Mouse (Mus musculus): ENCODE results near the gene Olfr287. TPM values are rescaled to one million over a fixed set of nuclear protein-coding genes. Genes with fewer than 3 reads are reported as not detected.

The Olfr287 gene
- polyA plus RNA-seq (2015; fragmentation: Nextera tagmentation; extraction: Ambion mirVana), result not detected in 2 replicates

GRCm38 (mm10) chr15:98220877-98221276 lies at the start of gene Olfr287, which contains the start of gene Gm44579:
TSS of gene Olfr287 (minus strand) at chr15:98221056.
TSS of gene Gm44579 (minus strand) at chr15:98220977.

GRCm38 (mm10) chr15:98257193-98257592 lies 36.3 kb upstream of the Olfr287 start, which contains the start of gene H1fnt:
TSS of gene H1fnt (minus strand) at chr15:98257293.

GRCm38 (mm10) chr15:98234350-98234749 lies 13.5 kb upstream of the Olfr287 start, which contains the start of gene Olfr286:
TSS of gene Olfr286 (minus strand) at chr15:98234450.

GRCm38 (mm10) chr15:98195442-98195841 lies 25.4 kb downstream of the Olfr287 start, which contains the start of gene Olfr288:
TSS of gene Olfr288 (minus strand) at chr15:98195542.

GRCm38 (mm10) chr15:98166963-98167644 lies 53.8 kb downstream of the Olfr287 start, which contains the start of gene Ccdc184:
TSS of gene Ccdc184 (plus strand) at chr15:98167158.

GRCm38 (mm10) chr15:98165525-98165924 lies 55.3 kb downstream of the Olfr287 start, which contains the start of gene Asb8:
TSS of gene Asb8 (minus strand) at chr15:98165625.

Other genes with a start within 250 kb of the Olfr287 start
- 0.33 and 28.3 TPM in 2 replicates for gene Col2a1, start 216.4 kb downstream of the Olfr287 start, polyA plus RNA-seq (2015; fragmentation: Nextera tagmentation; extraction: Ambion mirVana)
- gene Pfkm, start 128.5 kb downstream of the Olfr287 start, polyA plus RNA-seq (2015; fragmentation: Nextera tagmentation; extraction: Ambion mirVana), result 396 and 442 TPM in 2 replicates
- gene Senp1, start 127.3 kb downstream of the Olfr287 start, polyA plus RNA-seq (2015; fragmentation: Nextera tagmentation; extraction: Ambion mirVana), result 8.0 and 9.2 TPM in 2 replicates
- 189 and 195 TPM in 2 replicates for gene Asb8, start 55.4 kb downstream of the Olfr287 start, polyA plus RNA-seq (2015; fragmentation: Nextera tagmentation; extraction: Ambion mirVana)
- 0.09 and 0.19 TPM in 2 replicates for gene Ccdc184, start 53.9 kb downstream of the Olfr287 start, polyA plus RNA-seq (2015; fragmentation: Nextera tagmentation; extraction: Ambion mirVana)
- gene Olfr288, start 25.5 kb downstream of the Olfr287 start, polyA plus RNA-seq (2015; fragmentation: Nextera tagmentation; extraction: Ambion mirVana), result not detected in 2 replicates
- gene Gm44579, start 79 bp downstream of the Olfr287 start, polyA plus RNA-seq (2015; fragmentation: Nextera tagmentation; extraction: Ambion mirVana), result not detected in 2 replicates
- gene Olfr286, start 13.4 kb upstream of the Olfr287 start, polyA plus RNA-seq (2015; fragmentation: Nextera tagmentation; extraction: Ambion mirVana), result not detected in 2 replicates
- gene H1fnt, start 36.2 kb upstream of the Olfr287 start, polyA plus RNA-seq (2015; fragmentation: Nextera tagmentation; extraction: Ambion mirVana), result not detected in 2 replicates
- 2.9 and 3.2 TPM in 2 replicates for gene Zfp641, start 75.1 kb upstream of the Olfr287 start, polyA plus RNA-seq (2015; fragmentation: Nextera tagmentation; extraction: Ambion mirVana)
- gene Olfr285, start 96.3 kb upstream of the Olfr287 start, polyA plus RNA-seq (2015; fragmentation: Nextera tagmentation; extraction: Ambion mirVana), result not detected in 2 replicates
- gene Olfr284, start 119.9 kb upstream of the Olfr287 start, polyA plus RNA-seq (2015; fragmentation: Nextera tagmentation; extraction: Ambion mirVana), result not detected in 2 replicates
- gene Olfr283, start 159.9 kb upstream of the Olfr287 start, polyA plus RNA-seq (2015; fragmentation: Nextera tagmentation; extraction: Ambion mirVana), result not detected in 2 replicates
- gene Olfr282, start 210.2 kb upstream of the Olfr287 start, polyA plus RNA-seq (2015; fragmentation: Nextera tagmentation; extraction: Ambion mirVana), result not detected in 2 replicates
- gene Olfr281, start 231.5 kb upstream of the Olfr287 start, polyA plus RNA-seq (2015; fragmentation: Nextera tagmentation; extraction: Ambion mirVana), result not detected in 2 replicates
- not detected in 2 replicates for gene OR5BS1P, start 248.8 kb upstream of the Olfr287 start, polyA plus RNA-seq (2015; fragmentation: Nextera tagmentation; extraction: Ambion mirVana)

Data from skeletal muscle tissue, postnatal 0 days (tissue).